Mouse (Mus musculus) inflammation-experienced regulatory T-cells, adult 16 weeks (primary cell): Measurements from ENCODE around the gene Olfr1163. TPM values are rescaled to one million over a fixed set of nuclear protein-coding genes. Genes with fewer than 3 reads are reported as not detected.

Experiments
- polyA plus RNA-seq: library from polyadenylated mRNA; unstranded; fragments of 100-300 nt; shearing (Covaris generic); gene quantifications from one replicate; pipeline ENCODE4 v1.2.1, GENCODE M21; 2017

Gene Olfr1163
- not detected for polyA plus RNA-seq

DNA sequence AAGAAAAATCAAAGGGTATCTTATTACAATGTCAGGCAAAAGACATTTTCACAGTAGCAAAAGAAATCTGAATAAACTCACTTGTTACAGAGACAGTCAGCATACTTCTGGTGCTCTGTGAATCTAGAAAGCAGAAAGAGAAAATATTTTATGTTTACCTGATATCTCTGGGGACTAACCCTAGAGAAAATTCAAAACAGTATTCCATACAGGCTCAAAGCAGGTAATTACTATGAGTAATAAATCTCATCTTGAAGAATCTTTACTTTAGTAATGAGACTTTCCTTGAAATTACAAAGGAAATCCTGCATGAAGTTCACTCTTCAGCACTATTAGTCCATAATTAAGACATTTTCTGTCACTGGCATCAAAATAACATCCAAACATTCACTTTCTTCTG is at the start of gene Olfr1163:
Olfr1163 (minus strand) TSS at position 101 of the 400 bp plus-strand sequence.

DNA sequence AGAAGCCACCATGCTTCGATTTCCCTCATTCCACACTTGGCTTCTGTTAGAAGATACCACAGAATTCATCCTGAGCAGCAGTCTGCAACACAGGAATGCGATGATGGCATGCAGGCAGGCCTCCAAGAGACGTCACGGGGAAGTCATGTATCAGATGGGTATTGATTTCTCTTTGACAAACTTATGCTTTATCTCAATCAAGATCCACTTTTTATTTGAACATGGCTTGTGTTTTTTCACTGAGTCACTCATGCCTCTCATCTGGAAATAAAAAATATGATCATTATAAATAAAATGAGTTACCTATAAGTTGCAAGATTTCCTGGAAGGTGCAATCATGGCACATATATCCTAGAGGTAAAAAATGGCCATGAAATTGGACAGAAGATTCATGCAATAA is 22.2 kb upstream of the Olfr1163 start, which contains the start of gene Olfr1164:
Olfr1164 (minus strand) TSS at position 101 of the 400 bp plus-strand sequence.

DNA sequence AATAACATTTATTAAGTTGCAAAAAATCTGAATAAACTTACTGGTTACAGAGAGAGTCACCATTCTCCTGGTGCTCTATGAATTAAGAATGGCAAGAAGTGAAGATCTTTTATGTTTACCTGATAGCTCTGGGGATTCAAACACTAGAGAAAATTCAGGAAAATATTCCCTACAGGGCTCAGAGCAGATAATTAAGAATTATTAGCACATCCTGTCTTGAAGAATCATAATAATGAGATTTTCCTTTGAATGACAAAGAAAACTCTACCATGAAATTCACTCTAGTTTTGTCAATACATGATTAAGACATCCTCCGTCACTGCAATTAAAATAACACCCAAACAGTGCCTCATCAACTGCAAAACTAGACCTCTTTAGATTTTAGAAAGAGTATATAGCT is 20.6 kb downstream of the Olfr1163 start, which contains the start of gene Olfr1162:
Olfr1162 (minus strand) TSS at position 101 of the 400 bp plus-strand sequence.

DNA sequence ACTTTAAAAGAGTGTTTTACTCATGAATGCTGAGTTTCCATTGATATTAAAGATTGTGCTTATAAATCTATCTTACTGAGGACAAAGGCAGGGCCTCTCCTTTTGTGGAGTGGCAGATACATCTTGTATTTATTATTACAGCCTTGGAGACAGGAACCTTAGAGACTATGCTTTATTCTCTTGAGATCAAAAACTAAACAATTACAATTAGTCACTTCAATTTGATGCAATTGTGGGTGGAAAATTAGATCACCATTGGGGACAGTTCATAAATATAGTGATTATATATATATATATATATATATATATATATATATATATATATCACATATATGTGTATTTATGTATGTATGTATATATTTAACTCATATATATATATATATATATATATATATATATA is 34.0 kb downstream of the Olfr1163 start, which contains the start of gene Olfr73:
Olfr73 (minus strand) TSS at position 101 of the 400 bp plus-strand sequence.

DNA sequence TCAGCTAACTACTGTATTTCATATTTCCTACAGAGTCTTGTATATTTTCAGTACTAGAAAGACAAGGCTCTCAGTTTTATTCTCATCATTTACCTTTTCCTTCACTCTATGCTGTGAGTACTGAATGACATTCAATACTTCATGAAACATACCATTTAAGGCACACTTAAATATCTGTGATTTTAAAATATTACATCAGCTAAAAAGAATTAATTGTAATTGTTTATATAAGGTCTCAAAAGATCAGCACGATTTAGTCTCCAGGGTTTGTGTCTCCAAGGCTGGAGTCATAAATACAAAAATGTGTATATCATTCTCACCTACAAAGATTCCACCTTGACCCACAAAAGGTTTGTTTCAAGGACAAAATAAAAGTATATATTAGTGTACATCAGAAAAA is 49.2 kb downstream of the Olfr1163 start, which contains the start of gene Olfr1161:
Olfr1161 (plus strand) TSS at position 301 of the 400 bp plus-strand sequence.

Other genes starting within 250 kb of the Olfr1163 start
- gene Olfr1148, start 241.3 kb downstream of the Olfr1163 start, polyA plus RNA-seq: not detected
- gene Olfr1150-ps1, start 227.8 kb downstream of the Olfr1163 start, polyA plus RNA-seq: not detected
- gene Olfr1151, start 216.0 kb downstream of the Olfr1163 start, polyA plus RNA-seq: not detected
- not detected for gene Olfr1152, start 205.3 kb downstream of the Olfr1163 start, polyA plus RNA-seq
- not detected for gene Olfr1153, start 176.9 kb downstream of the Olfr1163 start, polyA plus RNA-seq
- gene Olfr1154, start 166.7 kb downstream of the Olfr1163 start, polyA plus RNA-seq: not detected
- gene Olfr1155, start 126.7 kb downstream of the Olfr1163 start, polyA plus RNA-seq: not detected
- gene Olfr1156, start 118.7 kb downstream of the Olfr1163 start, polyA plus RNA-seq: 0.09 TPM
- 0.06 TPM for gene Olfr1157, start 103.5 kb downstream of the Olfr1163 start, polyA plus RNA-seq
- not detected for gene Olfr74, start 97.2 kb downstream of the Olfr1163 start, polyA plus RNA-seq
- not detected for gene Olfr1158, start 81.7 kb downstream of the Olfr1163 start, polyA plus RNA-seq
- not detected for gene Olfr1160, start 63.6 kb downstream of the Olfr1163 start, polyA plus RNA-seq
- gene Olfr1161, start 49.1 kb downstream of the Olfr1163 start, polyA plus RNA-seq: not detected
- gene Olfr73, start 34.1 kb downstream of the Olfr1163 start, polyA plus RNA-seq: not detected
- gene Olfr1162, start 20.7 kb downstream of the Olfr1163 start, polyA plus RNA-seq: not detected
- gene Olfr1164, start 22.1 kb upstream of the Olfr1163 start, polyA plus RNA-seq: not detected
- not detected for gene Olfr1166, start 56.4 kb upstream of the Olfr1163 start, polyA plus RNA-seq
- gene Olfr1167, start 83.4 kb upstream of the Olfr1163 start, polyA plus RNA-seq: not detected
- not detected for gene Olfr1168, start 110.0 kb upstream of the Olfr1163 start, polyA plus RNA-seq
- gene Olfr1170, start 156.5 kb upstream of the Olfr1163 start, polyA plus RNA-seq: not detected
- gene Olfr1173, start 208.0 kb upstream of the Olfr1163 start, polyA plus RNA-seq: not detected
- gene Olfr1174-ps, start 243.3 kb upstream of the Olfr1163 start, polyA plus RNA-seq: not detected